Mouse (Mus musculus) stomach, postnatal 0 days (tissue): ENCODE results near the gene Gfra4.

Experiments
- CTCF ChIP-seq: IDR thresholded peaks from 2 replicates; pipeline ENCODE4 v1.5.1; 2016; ENCODE audit warnings: antibody characterized with exemption, low read depth, mild to moderate bottlenecking, moderate library complexity
- EP300 ChIP-seq: optimal IDR thresholded peaks from 2 replicates; pipeline ENCODE3; 2016; ENCODE audit warnings: antibody characterized with exemption

- TF ChIP-seq CTCF (peak; percentile 87), EP300 (no peak)
These were observed 12.7 kb upstream of the Gfra4 start for GRCm38 (mm10) chr2:131055631-131056030.
